Mouse (Mus musculus): ENCODE data around the gene Rnf208. TPM values are rescaled to one million over a fixed set of nuclear protein-coding genes. Genes with fewer than 3 reads are reported as not detected.

The Rnf208 gene
- total RNA-seq, 2 experiments from 2014 or later, result 212 to 216 TPM

DNA sequence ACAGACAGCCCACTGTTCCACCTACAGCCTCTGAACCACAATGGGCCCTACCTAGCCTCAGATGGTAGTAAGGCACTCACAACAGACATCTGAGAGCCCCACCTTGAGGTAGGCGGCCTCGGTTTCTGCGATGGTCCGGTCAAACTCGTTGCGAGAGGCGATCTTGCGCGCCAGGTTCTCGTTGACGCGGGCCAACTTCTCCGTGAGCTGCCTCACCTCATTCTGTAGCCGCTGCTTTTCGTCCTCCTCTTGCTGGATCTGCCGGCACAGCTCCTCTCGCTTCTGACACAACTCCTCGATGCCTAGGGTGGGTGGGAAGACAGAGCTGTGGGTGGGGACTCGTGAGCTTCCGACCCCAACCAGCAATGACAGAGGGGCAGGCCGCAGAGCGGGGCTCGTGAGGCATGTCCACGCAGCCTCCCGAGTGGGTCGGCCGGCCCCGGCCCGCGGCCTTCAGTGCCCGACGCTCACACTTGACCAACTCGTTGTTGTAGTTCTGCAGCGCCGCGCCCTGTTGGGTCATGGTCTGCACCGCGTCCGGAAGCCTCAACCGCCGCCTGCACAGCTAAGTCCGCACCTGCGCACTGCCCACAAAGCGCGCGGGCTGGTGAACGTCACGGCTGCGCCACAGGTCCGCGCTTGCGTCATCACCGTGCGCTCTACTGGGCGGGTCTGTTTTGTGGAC, 29.9 kb downstream of the Rnf208 start, which contains the start of the genes Ssna1 and Anapc2:
Ssna1 (minus strand) TSS at position 612 of the 685 bp plus-strand sequence.
Anapc2 (plus strand) TSS at position 652 of the 685 bp plus-strand sequence.
- peak; percentile 98 to 99 for DNase-seq (ENCODE audit: low spot score in 2 of 2)

DNA sequence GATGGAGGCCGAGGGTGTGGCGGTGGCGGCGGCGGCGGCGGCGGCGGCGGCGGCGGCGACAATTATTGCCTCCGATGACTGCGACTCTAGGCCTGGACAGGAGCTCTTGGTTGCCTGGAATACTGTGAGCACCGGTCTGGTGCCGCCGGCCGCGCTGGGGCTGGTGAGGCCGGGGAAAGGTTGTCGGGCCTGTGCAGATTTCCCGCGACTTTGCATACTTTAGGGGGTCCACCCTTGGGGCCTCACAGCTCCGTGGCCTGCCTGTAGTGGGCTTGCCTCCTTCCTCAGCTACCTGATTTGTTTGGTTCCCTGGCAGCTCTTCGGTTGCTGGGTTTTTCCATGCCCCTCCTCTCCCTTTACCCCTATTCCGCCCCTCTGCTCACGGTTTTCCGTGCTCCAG, 30.5 kb downstream of the Rnf208 start:
- DNase-seq (ENCODE audit: low spot score in 2 of 2), result no peak

DNA sequence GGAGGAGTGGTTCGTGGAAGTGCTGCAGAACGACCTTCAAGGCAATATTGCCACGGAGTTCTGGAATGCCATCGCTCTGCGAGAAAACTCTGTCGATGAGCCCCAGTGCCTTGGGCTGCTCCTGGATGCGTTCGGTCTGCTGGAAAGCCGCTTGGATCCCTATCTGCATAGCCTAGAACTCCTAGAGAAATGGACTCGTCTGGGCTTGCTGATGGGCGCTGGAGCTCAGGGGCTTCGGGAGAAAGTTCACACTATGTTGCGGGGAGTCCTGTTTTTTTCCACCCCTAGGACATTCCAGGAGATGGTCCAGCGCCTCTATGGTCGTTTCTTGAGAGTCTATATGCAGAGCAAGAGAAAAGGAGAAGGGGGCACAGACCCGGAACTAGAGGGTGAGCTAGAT, 31.0 kb downstream of the Rnf208 start:
- DNase-seq (ENCODE audit: low spot score in 2 of 2), result no peak

DNA sequence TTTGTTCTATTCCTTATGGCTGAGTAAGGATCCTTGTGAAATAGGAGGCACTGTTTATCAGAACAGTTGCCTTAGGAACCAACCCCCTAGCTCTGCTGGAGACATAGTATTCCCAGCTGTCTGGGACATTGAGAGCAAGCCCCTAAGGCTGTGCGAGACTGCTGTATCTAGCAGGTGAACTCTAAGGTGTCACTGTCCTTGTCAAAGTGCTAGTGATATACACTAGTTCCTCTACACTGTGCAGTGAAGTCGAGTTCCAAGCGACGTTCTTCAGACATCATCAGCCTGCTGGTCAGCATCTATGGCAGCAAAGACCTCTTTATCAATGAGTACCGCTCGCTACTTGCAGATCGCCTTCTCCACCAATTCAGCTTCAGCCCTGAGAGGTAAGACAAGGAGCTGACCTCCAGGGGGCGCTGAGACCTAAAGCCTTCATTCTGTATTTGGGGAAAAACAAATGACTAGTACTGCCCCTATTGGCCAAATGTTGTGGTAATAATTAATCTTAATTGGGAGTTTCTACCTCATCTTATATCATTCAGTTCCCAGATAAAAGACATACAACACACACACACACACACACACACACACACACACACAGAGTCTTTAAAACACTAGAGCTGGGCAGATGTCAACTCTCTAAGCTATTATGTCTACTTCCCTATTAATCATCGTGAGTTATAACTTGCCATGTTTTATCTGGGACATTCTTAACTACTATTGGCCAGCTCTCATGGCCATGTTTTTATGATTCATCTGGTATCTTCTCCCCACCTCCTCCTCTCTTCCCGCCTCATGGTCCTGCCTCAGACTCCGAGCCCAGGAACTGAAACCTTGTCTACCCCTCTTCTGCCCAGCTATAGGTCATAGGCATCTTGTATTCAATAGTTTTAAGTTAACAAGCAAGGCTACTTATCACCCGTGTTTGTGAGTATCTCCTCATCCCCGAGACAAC, 37.1 kb downstream of the Rnf208 start:
- DNase-seq (ENCODE audit: low spot score in 2 of 2), result peak; percentile 88 to 89

DNA sequence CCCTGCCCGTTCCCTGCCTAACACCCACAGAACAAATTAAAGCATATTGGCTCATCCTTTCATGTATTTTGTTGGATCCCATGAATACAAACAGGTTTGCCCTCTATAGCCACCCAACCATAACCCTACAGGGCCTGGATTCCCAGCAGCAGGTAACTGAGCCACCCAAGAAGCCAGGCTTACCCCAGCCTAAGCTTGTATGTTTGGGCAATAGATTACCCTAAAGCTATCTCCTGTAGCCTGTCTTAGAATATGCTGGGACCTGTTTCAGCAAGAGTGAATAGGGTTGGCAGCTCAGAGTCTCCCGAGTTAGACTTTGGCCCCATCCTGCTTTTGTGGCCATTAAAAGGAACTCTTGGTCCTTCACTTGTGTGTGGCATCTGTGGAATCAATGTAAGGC, 43.5 kb downstream of the Rnf208 start:
- no peak for DNase-seq (ENCODE audit: low spot score in 2 of 2)

DNA sequence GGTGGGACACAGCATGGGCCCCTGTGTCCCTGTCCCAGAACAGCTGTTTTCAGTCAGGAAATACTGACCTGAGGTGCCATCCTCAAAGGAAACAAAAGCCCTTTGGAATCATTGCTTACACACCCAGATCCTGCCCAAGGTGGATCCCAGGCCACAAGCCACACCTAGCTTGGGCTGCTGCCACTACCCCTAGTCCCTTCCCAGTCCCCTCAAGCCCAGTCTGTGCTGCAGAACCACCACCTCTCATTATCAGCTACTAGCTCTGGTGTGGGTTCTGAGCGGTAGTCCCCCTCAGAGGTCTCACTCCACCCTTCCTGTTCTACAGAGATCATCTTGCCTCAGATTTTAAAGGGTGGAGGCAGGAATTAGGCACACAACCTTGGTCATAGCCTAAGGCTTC, 44.3 kb downstream of the Rnf208 start:
- no peak for DNase-seq (ENCODE audit: low spot score in 2 of 2)

DNA sequence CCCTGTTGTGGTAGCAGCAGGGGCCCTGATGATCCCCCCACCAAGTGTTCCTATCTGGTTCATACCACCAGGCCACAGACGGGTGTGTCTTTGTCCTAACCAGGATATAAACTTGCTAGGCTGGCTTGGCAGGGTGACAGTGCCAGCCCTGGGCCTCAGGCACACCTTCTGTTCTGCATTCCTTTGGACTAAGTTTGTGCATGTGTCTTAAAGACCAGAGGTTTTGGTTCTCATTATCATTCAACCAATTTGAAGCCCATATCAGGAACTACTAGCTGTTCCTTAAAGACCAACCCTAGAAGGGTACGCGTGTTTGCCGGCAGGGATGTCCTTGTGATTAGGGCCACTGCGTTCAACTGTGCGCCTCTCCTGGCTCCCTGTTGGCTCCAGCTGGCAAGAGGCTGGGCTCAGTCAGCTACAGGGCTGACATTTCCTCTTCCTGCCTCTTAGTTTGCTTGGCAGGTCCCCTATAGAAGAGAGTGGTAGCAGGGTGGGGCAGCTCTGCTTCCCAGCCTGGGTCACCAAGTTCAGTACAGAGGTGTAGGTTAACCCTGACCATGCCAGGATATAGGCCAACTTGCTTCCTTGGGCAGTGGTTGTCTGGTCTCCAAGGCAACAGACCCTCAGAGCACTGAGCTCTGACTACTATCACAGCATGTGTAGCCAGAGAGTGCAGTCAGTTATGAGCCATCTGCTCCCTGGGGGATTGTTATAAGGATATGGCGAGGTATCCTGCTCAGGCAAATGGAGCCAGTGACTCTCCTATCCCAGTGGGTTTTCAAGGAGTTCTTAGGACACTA, 45.0 kb downstream of the Rnf208 start:
- peak; percentile 43 to 53 for DNase-seq (ENCODE audit: low spot score in 2 of 2)

DNA sequence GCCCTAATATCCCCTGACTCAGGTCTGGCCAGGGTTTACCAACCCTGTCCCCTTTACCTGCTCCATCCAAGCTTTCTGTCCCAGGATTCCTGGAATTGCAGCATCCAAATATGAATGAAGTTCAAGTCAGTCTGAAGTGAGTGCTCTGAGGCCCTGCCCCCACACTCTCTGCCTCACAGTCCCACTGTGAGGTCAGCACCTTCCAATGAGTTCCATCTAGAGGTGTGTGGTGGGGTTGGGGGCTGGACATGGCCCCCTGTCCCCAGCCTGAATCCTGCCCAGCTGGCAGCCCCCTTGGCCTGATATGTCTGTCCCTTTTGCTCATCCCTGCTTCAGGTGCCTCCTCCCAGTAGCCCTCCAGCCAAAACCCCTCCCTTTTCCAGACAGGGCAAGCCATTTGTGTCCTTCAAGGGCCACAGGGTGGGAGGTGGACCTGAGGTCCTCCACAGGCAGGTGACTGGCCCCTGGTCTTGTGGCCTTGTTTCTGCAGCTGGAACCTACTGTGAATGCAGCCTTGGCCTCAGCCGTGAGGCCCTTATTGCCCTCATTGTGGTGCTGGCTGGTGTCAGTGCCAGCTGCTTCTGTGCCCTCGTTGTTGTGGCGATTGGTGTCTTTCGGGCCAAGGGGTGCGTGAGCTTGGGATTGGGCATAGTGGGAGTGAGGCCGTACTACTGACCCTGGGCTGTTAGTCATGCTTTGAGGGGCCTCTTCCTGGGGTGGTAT, 46.0 kb downstream of the Rnf208 start, which contains the start of gene Tmem210:
Tmem210 (plus strand) TSS at position 219 of the 723 bp plus-strand sequence.
- DNase-seq (ENCODE audit: low spot score in 2 of 2), result peak in 1 of 2 experiments; percentile 25

DNA sequence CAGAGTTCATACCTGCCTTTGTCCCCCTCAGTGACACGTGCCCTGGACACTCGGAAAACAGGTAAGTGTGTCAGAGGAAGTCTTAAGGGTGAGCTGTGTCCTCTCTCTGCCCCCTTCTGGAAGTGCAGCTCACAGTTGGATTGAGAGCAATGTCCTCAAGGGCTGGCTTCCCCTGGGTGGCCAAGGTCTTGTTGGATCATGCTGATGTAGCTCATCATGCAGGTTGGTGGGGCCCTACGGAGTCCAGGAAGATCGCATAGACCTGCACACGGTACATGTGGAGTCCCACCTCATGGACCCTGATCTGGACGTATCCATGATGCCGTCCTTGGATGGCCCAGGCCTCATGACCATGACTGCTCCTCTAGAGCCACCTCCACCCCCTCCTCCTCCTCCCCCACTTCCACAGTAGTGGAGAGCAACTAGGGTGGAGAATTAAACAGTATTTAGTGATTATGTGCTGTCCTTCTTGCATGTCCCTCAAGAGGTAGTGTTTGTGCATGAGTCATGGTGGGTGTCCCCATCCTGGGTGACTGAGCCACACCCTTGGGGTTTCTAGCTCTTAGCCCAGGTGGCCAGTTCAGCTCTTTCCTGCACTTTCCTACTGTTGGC, 46.8 kb downstream of the Rnf208 start:
- DNase-seq (ENCODE audit: low spot score in 2 of 2), result no peak

DNA sequence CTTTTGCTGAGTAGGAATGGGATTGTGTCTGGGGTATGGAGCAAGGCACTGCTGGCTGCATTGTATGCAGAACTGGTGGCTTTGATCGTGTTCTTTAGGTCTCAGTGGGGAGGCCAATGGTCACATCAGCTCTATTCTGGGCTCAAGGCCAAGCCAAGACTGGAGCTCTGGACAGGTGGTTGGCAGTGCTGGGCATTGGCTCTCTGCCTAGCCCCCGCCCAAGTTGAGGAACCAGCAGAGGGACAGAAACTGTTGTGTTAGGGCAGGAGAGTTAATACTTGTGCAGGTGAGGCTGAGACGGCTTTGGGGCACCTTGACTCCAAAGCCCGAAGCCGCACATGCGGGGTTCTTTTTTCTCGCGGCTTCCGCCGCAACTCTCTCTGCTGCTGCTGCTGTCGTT, 47.6 kb downstream of the Rnf208 start, which contains the start of gene Lrrc26:
Lrrc26 (plus strand) TSS at position 265 of the 400 bp plus-strand sequence.
- DNase-seq (ENCODE audit: low spot score in 2 of 2), result peak; percentile 24 to 47

DNA sequence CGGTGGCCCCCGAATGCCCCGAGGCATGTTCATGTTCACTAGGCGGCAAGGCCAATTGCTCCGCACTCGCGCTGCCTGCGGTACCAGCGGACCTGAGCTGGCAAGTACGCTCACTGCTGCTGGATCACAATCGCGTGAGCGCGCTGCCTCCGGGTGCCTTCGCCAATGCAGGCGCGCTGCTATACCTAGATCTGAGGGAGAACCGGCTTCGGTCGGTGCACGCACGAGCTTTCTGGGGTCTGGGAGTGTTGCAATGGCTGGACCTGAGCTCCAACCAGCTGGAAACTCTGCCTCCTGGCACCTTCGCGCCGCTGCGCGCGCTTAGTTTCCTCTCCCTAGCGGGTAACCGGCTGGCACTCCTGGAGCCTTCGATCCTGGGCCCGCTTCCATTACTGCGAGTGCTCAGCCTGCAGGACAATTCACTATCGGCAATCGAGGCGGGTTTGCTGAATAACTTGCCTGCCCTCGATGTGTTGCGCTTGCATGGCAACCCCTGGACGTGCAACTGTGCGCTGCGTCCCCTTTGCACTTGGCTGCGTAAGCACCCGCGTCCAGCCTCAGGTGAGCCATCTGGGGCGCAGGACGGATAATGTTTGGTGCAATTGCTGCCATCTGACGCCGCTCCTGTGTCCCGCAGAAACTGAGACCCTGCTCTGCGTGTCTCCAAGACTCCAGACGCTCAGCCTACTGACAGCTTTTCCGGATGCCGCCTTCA, 48.2 kb downstream of the Rnf208 start:
- DNase-seq (ENCODE audit: low spot score in 2 of 2), result peak; percentile 68 to 74

DNA sequence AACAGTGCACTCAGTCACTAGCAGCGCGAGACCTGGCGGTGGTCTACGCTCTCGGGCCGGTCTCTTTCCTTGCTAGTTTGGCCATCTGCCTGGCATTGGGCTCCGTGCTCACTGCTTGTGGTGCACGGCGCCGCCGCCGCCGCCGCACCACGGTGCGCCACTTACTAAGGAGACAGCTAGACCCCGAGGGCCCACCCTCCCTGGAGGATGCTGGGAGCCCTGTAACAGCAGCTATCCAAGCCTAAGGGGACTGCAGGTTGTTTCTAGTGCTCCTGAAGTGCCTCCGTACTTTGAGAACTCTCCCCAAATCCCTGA, 48.7 kb downstream of the Rnf208 start:
- peak; percentile 59 to 68 for DNase-seq (ENCODE audit: low spot score in 2 of 2)

DNA sequence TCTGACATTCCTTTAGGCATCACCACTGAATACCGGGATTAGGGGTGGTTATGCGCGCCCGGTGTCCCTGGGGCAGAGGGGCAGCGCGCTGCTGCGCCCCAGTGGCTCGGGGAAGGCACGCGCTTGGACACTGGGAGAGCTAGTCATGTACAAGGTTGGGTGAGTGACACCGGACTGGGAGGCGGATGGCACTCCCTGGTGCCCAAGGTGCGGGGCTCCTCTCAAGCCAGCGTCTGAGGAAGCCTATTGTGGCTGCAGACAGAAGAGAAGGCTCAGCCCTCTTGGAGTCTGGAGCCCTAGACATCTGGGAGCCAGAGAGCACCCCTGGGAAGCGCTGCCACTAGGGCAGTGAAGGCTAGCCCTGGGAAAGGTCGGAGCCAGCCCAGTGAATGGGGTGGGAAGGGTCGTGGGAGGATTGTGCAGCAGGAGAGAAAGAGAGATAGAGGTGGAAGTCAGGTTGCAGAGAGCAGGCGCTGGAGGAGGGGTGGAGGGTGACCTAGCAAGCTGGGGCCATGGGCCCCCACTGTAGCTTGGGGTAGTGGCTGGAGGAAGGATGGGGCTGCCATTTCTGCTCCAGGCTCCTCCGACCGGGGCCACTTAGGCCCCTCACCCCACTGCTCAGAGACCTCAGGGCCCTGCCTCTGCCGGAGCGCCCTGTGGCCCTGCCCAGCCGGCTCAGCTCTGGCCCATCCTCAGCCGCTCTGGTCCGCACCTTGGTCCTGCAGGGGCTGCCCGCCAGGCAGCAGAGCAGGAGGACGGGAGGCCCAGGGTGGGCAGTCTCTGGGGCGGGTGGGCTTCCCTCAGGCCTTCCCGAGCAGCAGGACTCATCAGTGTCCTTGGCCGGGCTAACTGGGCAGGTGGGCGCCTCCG, 49.4 kb downstream of the Rnf208 start:
- DNase-seq (ENCODE audit: low spot score in 2 of 2), result peak in 1 of 2 experiments; percentile 19

DNA sequence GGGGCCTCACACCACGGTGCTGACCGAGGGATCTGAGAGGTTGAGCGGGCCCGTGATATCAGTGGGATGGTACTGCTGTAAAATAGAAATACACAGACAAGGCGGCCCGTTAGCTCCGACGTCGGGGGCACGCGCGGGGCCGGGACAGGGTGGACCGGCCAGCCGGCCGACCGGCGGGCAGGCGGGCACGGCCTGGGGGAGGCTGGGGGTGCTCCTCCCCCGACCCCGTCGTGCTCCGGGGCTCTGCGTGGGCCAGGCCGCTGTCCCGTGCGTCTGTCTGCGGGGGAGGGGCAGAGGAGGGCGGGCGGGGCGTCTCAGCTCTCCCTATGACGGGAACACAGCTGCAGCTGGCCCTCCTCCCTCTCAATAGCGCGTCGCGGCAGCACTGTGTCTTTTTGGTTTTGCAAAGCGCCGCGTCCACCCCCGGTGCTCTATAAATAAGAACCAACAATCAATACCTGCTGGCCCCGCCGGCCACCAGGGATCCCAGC, 50.0 kb downstream of the Rnf208 start:
- peak in 1 of 2 experiments; percentile 30 for DNase-seq (ENCODE audit: low spot score in 2 of 2)

DNA sequence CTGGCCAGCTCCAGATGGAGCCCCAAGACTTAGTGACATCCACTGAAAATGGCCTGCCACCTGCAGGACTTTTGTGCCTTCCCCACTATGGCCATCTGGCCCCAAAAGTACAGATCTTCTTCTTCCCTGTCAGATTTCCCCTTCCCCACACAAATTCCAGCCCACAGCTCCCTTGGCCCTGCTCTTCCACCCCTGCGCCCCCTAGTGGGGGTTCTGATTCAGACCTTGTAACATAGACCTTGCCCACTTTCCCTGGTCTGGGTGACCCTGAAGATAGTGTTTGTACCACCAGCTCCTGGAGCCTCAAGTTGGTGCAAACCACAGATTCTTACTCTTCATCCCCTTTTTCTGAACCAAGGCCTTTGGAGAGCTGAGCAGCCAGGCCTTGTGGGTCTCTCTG, 50.8 kb downstream of the Rnf208 start:
- peak; percentile 78 to 84 for DNase-seq (ENCODE audit: low spot score in 2 of 2)

DNA sequence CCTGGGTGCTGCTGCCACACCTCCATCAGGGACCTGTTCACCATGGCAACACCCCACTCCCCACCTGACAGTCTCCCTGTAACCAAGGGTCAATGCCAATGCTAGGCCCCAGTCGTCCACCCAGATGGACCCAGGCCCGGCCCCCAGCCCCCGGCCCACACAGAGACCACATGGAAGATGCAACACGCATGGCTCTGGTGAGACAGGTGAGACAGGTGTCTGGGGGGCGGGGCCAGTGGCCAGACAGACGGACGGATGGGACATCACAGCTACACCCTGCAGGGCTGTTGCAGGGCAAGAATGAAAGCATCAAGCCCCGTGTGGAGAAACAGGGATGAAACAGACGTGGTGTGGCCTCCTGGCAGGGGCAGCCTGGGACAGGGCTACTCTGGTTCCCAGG, 51.7 kb downstream of the Rnf208 start:
- no peak for DNase-seq (ENCODE audit: low spot score in 2 of 2)
